Mouse (Mus musculus) ES-E14 (cell line): ENCODE data around the gene Epha4.

Source experiments
- HCFC1 ChIP-seq: IDR thresholded peaks from 2 replicates; pipeline ENCODE4 v1.6.1; 2012; ENCODE audit warnings: low read length, inconsistent platforms, borderline replicate concordance; ENCODE audit not compliant: insufficient read depth
- ZC3H11A ChIP-seq: IDR thresholded peaks from 2 replicates; pipeline ENCODE4 v1.6.1; 2012; ENCODE audit warnings: low read depth, mild to moderate bottlenecking, inconsistent platforms, low read length, borderline replicate concordance
- ZNF384 ChIP-seq: IDR thresholded peaks from 2 replicates; pipeline ENCODE4 v1.6.1; 2012; ENCODE audit warnings: low read depth, low read length, inconsistent platforms

GRCm38 (mm10) chr1:77363848-77364247 lies 151.0 kb downstream of the Epha4 start:
- no peak for TF ChIP-seq HCFC1
- no peak for TF ChIP-seq ZNF384
- TF ChIP-seq ZC3H11A = no peak
